Mouse (Mus musculus): ENCODE data around the gene Rcor1. TPM values are rescaled to one million over a fixed set of nuclear protein-coding genes. Genes with fewer than 3 reads are reported as not detected.

Rcor1 gene
- polyA plus RNA-seq, 1 experiment from 2014 or later: 13.2 TPM

DNA sequence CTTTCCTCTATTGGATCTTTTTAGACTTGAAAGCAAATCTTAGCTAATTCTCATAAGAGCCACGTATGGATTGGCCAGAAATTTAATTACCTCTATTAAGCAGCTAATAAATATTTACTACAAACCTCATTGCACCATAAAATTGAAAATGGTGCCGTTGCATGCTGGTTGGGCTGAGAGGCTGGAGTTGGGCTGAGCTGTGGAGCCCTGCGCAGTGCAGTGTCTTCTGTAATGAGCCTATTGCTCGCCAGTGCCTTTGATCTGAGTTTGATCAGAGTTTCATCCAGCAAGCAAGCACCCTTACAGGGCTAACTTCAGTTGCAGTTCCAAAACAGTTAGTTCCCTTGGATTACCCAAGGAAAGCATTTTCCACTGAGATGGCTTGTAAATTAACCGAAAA lies 114.8 kb downstream of the Rcor1 start:
- 79% methylated on average over 5 of the region's 5 CpGs for WGBS
- Histone ChIP-seq H3K9me3 (ENCODE audit: control insufficient read depth, low read length) (no peaks in the 10 kb centered on the region), H3K9ac (ENCODE audit: low read depth, low read length) (no peak overlapping the region), H3K4me2 (replicated peaks; ENCODE audit: low read depth, low read length) (no peak overlapping the region), H3K4me1 (replicated peaks; ENCODE audit: control insufficient read depth, insufficient read depth, low read length) (no peaks in the 10 kb centered on the region), H3K36me3 (ENCODE audit: control insufficient read depth, insufficient read depth, low read length) (no peaks in the 10 kb centered on the region), H3K27me3 (ENCODE audit: control insufficient read depth, insufficient read depth, low read length) (no peaks in the 10 kb centered on the region), H3K4me3 (ENCODE audit: low read depth, low read length) (no peak overlapping the region), H3K27ac (ENCODE audit: low read depth, low read length) (no peak overlapping the region)
- DNase-seq (ENCODE audit: low spot score) (no peak), ATAC-seq (ENCODE audit: low FRiP score) (no peak)

GRCm38 (mm10) chr12:111154641-111155040 lies 115.5 kb downstream of the Rcor1 start:
- H3K9me3 ChIP-seq (ENCODE audit: control insufficient read depth, low read length): no peaks in the 10 kb centered on the region
- no peak overlapping the region for H3K4me2 ChIP-seq (replicated peaks; ENCODE audit: low read depth, low read length)
- ATAC-seq (ENCODE audit: low FRiP score) (no peak), DNase-seq (ENCODE audit: low spot score) (no peak)
- no peaks in the 10 kb centered on the region for H3K36me3 ChIP-seq (ENCODE audit: control insufficient read depth, insufficient read depth, low read length)
- H3K9ac ChIP-seq (ENCODE audit: low read depth, low read length): no peak overlapping the region
- 93% methylated on average over 6 of the region's 6 CpGs for WGBS
- H3K4me3 ChIP-seq (ENCODE audit: low read depth, low read length): no peak overlapping the region
- no peak overlapping the region for H3K27ac ChIP-seq (ENCODE audit: low read depth, low read length)
- no peaks in the 10 kb centered on the region for H3K4me1 ChIP-seq (replicated peaks; ENCODE audit: control insufficient read depth, insufficient read depth, low read length)
- H3K27me3 ChIP-seq (ENCODE audit: control insufficient read depth, insufficient read depth, low read length): no peaks in the 10 kb centered on the region

GRCm38 (mm10) chr12:111155756-111156155 lies 116.6 kb downstream of the Rcor1 start:
- 92% methylated on average over 1 of the region's 1 CpGs for WGBS
- ATAC-seq (ENCODE audit: low FRiP score) (no peak), DNase-seq (ENCODE audit: low spot score) (no peak)
- no peaks in the 10 kb centered on the region for H3K4me1 ChIP-seq (replicated peaks; ENCODE audit: control insufficient read depth, insufficient read depth, low read length)
- no peaks in the 10 kb centered on the region for H3K27me3 ChIP-seq (ENCODE audit: control insufficient read depth, insufficient read depth, low read length)
- no peak overlapping the region for H3K9ac ChIP-seq (ENCODE audit: low read depth, low read length)
- H3K4me3 ChIP-seq (ENCODE audit: low read depth, low read length): no peak overlapping the region
- no peaks in the 10 kb centered on the region for H3K36me3 ChIP-seq (ENCODE audit: control insufficient read depth, insufficient read depth, low read length)
- no peaks in the 10 kb centered on the region for H3K9me3 ChIP-seq (ENCODE audit: control insufficient read depth, low read length)
- no peak overlapping the region for H3K4me2 ChIP-seq (replicated peaks; ENCODE audit: low read depth, low read length)
- H3K27ac ChIP-seq (ENCODE audit: low read depth, low read length): no peak overlapping the region

DNA sequence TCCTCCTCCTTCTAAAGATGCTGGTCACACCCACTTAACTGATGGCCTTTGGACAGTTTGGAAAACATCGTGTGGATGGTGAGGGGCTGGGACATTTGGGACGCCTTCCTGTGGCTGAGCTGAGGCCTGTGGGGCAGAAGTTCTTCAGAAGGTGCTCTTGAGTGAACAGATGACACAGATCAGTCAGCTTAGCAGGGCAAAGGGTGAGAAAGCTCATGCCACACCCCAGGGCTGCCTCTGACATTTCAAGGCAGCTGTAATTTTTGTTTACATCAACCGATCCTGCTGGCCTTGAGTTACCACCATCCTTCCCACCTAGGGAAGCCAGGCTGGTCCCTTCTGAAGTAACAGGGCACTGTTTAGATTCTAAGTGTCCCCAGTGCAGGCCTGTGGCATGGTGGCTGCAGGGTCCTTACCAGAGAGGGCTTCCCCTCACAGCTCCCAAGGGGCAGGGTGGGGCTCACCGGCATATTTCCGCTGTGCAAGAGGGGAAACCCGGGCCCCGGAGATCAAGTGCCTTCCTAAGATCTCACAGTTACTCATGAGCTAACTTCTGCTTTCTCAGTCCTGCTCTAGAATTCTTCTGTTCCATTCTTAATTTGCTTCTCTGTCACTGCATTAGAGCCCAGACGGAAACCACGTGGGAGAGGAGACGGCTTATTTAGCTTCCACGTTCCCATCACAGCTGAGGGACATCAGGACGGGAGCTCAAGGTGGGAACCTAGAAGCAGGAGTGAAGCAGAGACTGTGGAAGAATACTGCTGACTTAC lies 120.7 kb downstream of the Rcor1 start:
- Histone ChIP-seq H3K36me3 (ENCODE audit: control insufficient read depth, insufficient read depth, low read length) (no peaks in the 10 kb centered on the region), H3K4me2 (replicated peaks; ENCODE audit: low read depth, low read length) (no peak overlapping the region), H3K4me1 (replicated peaks; ENCODE audit: control insufficient read depth, insufficient read depth, low read length) (peaks cover 7% of the 10 kb centered on the region), H3K4me3 (ENCODE audit: low read depth, low read length) (no peak overlapping the region), H3K27ac (ENCODE audit: low read depth, low read length) (no peak overlapping the region), H3K9me3 (ENCODE audit: control insufficient read depth, low read length) (no peaks in the 10 kb centered on the region), H3K9ac (ENCODE audit: low read depth, low read length) (no peak overlapping the region), H3K27me3 (ENCODE audit: control insufficient read depth, insufficient read depth, low read length) (no peaks in the 10 kb centered on the region)
- WGBS: 76% methylated on average over 12 of the region's 12 CpGs
- no peak for ATAC-seq (ENCODE audit: low FRiP score)
- no peak for DNase-seq (ENCODE audit: low spot score)

DNA sequence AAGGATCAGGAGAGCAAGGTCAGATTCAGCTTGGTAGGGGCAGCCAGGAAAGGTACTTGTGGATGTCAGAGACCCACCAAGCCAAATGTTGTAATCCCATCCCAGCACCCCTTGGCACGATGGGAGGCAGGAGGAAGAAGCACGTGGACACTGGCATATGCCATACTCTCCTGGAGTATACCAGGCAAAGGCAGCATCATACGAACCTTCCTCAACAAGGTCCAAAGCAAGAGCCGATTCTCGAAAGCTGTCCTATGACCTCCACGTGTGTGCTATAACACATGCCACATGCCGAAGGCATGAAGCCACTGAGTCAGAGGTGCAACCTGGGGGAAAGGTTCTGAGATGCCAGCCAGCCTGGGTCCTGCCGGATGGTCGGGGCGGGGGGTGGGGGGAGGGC lies 121.7 kb downstream of the Rcor1 start:
- Histone ChIP-seq H3K4me2 (replicated peaks; ENCODE audit: low read depth, low read length) (no peak overlapping the region), H3K9ac (ENCODE audit: low read depth, low read length) (no peak overlapping the region), H3K36me3 (ENCODE audit: control insufficient read depth, insufficient read depth, low read length) (no peaks in the 10 kb centered on the region), H3K9me3 (ENCODE audit: control insufficient read depth, low read length) (no peaks in the 10 kb centered on the region), H3K27ac (ENCODE audit: low read depth, low read length) (no peak overlapping the region), H3K27me3 (ENCODE audit: control insufficient read depth, insufficient read depth, low read length) (no peaks in the 10 kb centered on the region), H3K4me1 (replicated peaks; ENCODE audit: control insufficient read depth, insufficient read depth, low read length) (peaks cover 14% of the 10 kb centered on the region), H3K4me3 (ENCODE audit: low read depth, low read length) (no peak overlapping the region)
- ATAC-seq (ENCODE audit: low FRiP score) (no peak), DNase-seq (ENCODE audit: low spot score) (no peak)
- WGBS: 92% methylated on average over 10 of the region's 10 CpGs

DNA sequence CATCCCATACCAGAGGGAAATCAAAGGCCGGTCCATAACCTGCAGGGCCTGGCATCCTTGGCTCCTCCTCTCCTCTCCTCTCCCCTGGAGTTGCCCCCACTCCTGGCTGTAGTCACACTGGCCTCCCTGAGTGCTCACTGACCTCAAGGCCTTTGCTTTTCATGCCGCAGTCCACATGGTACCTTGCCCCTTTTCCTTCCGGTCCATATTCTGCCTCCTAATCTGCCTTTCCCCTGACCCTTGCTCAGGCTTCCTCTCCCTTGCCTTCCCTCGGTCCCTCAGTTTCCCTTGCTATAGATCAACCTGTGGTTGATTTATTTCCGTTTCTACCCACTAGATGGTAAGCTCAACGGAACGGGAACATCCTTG lies 122.8 kb downstream of the Rcor1 start:
- peak overlapping the region; percentile 67; the same call in 1 of the 2 replicates for H3K27ac ChIP-seq (ENCODE audit: low read depth, low read length)
- ATAC-seq (ENCODE audit: low FRiP score) (no peak), DNase-seq (ENCODE audit: low spot score) (no peak)
- no peaks in the 10 kb centered on the region for H3K9me3 ChIP-seq (ENCODE audit: control insufficient read depth, low read length)
- H3K36me3 ChIP-seq (ENCODE audit: control insufficient read depth, insufficient read depth, low read length): no peaks in the 10 kb centered on the region
- no peaks in the 10 kb centered on the region for H3K27me3 ChIP-seq (ENCODE audit: control insufficient read depth, insufficient read depth, low read length)
- H3K4me3 ChIP-seq (ENCODE audit: low read depth, low read length): 0 out of 2 replicates have a peak overlapping the region, but pooled peaks have one; percentile 4
- no peak overlapping the region for H3K9ac ChIP-seq (ENCODE audit: low read depth, low read length)
- 37% methylated on average over 7 of the region's 7 CpGs for whole genome bisulfite sequencing
- peaks cover 14% of the 10 kb centered on the region for H3K4me1 ChIP-seq (replicated peaks; ENCODE audit: control insufficient read depth, insufficient read depth, low read length)
- H3K4me2 ChIP-seq (replicated peaks; ENCODE audit: low read depth, low read length): 0 out of 2 replicates have a peak overlapping the region, but pooled peaks have one; percentile 29

GRCm38 (mm10) chr12:111162312-111163061 lies 123.3 kb downstream of the Rcor1 start:
- ATAC-seq (ENCODE audit: low FRiP score) (peak; percentile 30), DNase-seq (ENCODE audit: low spot score) (peak; percentile 68)
- H3K4me3 ChIP-seq (ENCODE audit: low read depth, low read length): 0 out of 2 replicates have a peak overlapping the region, but pooled peaks have one; percentile 18
- H3K27me3 ChIP-seq (ENCODE audit: control insufficient read depth, insufficient read depth, low read length): no peaks in the 10 kb centered on the region
- no peaks in the 10 kb centered on the region for H3K36me3 ChIP-seq (ENCODE audit: control insufficient read depth, insufficient read depth, low read length)
- H3K4me1 ChIP-seq (replicated peaks; ENCODE audit: control insufficient read depth, insufficient read depth, low read length): peaks cover 14% of the 10 kb centered on the region
- WGBS: 11% methylated on average over 16 of the region's 16 CpGs
- H3K27ac ChIP-seq (ENCODE audit: low read depth, low read length): peak overlapping the region; percentile 67
- no peaks in the 10 kb centered on the region for H3K9me3 ChIP-seq (ENCODE audit: control insufficient read depth, low read length)
- H3K9ac ChIP-seq (ENCODE audit: low read depth, low read length): peak overlapping the region; percentile 58
- H3K4me2 ChIP-seq (replicated peaks; ENCODE audit: low read depth, low read length): peak overlapping the region; percentile 29; the same call in 1 of the 2 replicates

GRCm38 (mm10) chr12:111164310-111164751 lies 125.2 kb downstream of the Rcor1 start:
- H3K9ac ChIP-seq (ENCODE audit: low read depth, low read length): peak overlapping the region; percentile 46; the same call in 1 of the 2 replicates
- ATAC-seq (ENCODE audit: low FRiP score): peak; percentile 86
- H3K4me1 ChIP-seq (replicated peaks; ENCODE audit: control insufficient read depth, insufficient read depth, low read length): peaks cover 17% of the 10 kb centered on the region

More at GRCm38 (mm10) chr12:111164310-111164751, 125.2 kb downstream of the Rcor1 start:
- Histone ChIP-seq H3K4me2 (replicated peaks; ENCODE audit: low read depth, low read length) (peak overlapping the region; percentile 38), H3K9me3 (ENCODE audit: control insufficient read depth, low read length) (no peaks in the 10 kb centered on the region), H3K4me3 (ENCODE audit: low read depth, low read length) (peak overlapping the region; percentile 13; the same call in 1 of the 2 replicates), H3K27me3 (ENCODE audit: control insufficient read depth, insufficient read depth, low read length) (no peaks in the 10 kb centered on the region), H3K27ac (ENCODE audit: low read depth, low read length) (peak overlapping the region; percentile 86), H3K36me3 (ENCODE audit: control insufficient read depth, insufficient read depth, low read length) (no peaks in the 10 kb centered on the region)
- peak; percentile 90 for DNase-seq (ENCODE audit: low spot score)
- 4% methylated on average over 13 of the region's 13 CpGs for WGBS

Data from hindbrain, embryonic 11.5 days (tissue).